Mouse (Mus musculus): ENCODE measurements at regions not wholly inside any gene's neighbourhood (a gene's known extent, or its start where the extent isn't known, plus 50 kb on each side); places are given as distances from the start of the nearest gene placed in this dataset.

GRCm38 (mm10) chr3:120123155-120123554, 338.9 kb upstream of the Ptbp2 start:
- DNase-seq (ENCODE audit: low spot score): no peak

GRCm38 (mm10) chr3:120083171-120083932, 299.1 kb upstream of the Ptbp2 start:
- DNase-seq (ENCODE audit: low spot score): no peak

- no peak for DNase-seq (ENCODE audit: low spot score)
Measured at GRCm38 (mm10) chr3:120073528-120073927, 289.3 kb upstream of the Ptbp2 start.

GRCm38 (mm10) chr3:120065714-120066113, 281.4 kb upstream of the Ptbp2 start:
- DNase-seq (ENCODE audit: low spot score): no peak

GRCm38 (mm10) chr3:120064854-120065480, 280.7 kb upstream of the Ptbp2 start:
- DNase-seq (ENCODE audit: low spot score): no peak

- no peak for DNase-seq (ENCODE audit: low spot score)
Measured at GRCm38 (mm10) chr3:120062264-120062663, 278.0 kb upstream of the Ptbp2 start.

GRCm38 (mm10) chr3:120059959-120060358, 275.7 kb upstream of the Ptbp2 start:
- DNase-seq (ENCODE audit: low spot score): no peak

- DNase-seq (ENCODE audit: low spot score): no peak
Measured at GRCm38 (mm10) chr3:120055216-120056154, 271.2 kb upstream of the Ptbp2 start.

GRCm38 (mm10) chr3:120047238-120047637, 263.0 kb upstream of the Ptbp2 start:
- DNase-seq (ENCODE audit: low spot score): no peak

- DNase-seq (ENCODE audit: low spot score): no peak
Measured at GRCm38 (mm10) chr3:120037526-120037925, 253.3 kb upstream of the Ptbp2 start.

- no peak for DNase-seq (ENCODE audit: low spot score)
Measured at GRCm38 (mm10) chr3:120019826-120020683, 235.8 kb upstream of the Ptbp2 start.

- no peak for DNase-seq (ENCODE audit: low spot score)
Measured at GRCm38 (mm10) chr3:120015376-120015775, 231.1 kb upstream of the Ptbp2 start.

- DNase-seq (ENCODE audit: low spot score): no peak
Measured at GRCm38 (mm10) chr3:120011861-120012260, 227.6 kb upstream of the Ptbp2 start.

GRCm38 (mm10) chr3:120008110-120008509, 223.8 kb upstream of the Ptbp2 start:
- DNase-seq (ENCODE audit: low spot score): no peak

- DNase-seq (ENCODE audit: low spot score): no peak
Measured at GRCm38 (mm10) chr3:120004588-120004987, 220.3 kb upstream of the Ptbp2 start.

GRCm38 (mm10) chr3:120000281-120000680, 216.0 kb upstream of the Ptbp2 start:
- no peak for DNase-seq (ENCODE audit: low spot score)

- DNase-seq (ENCODE audit: low spot score): no peak
Measured at GRCm38 (mm10) chr3:119996258-119996988, 212.2 kb upstream of the Ptbp2 start.

- peak; percentile 33 for DNase-seq (ENCODE audit: low spot score)
Measured at GRCm38 (mm10) chr3:119995781-119996180, 211.5 kb upstream of the Ptbp2 start.

- DNase-seq (ENCODE audit: low spot score): no peak
Measured at GRCm38 (mm10) chr3:119987245-119987852, 203.1 kb upstream of the Ptbp2 start.

- DNase-seq (ENCODE audit: low spot score): no peak
Measured at GRCm38 (mm10) chr3:119977349-119977748, 193.1 kb upstream of the Ptbp2 start.

Measured in layer of hippocampus, adult 11-12 months (tissue).